Mouse (Mus musculus): ENCODE results near the gene Ddi1. TPM values are rescaled to one million over a fixed set of nuclear protein-coding genes. Genes with fewer than 3 reads are reported as not detected.
"Not testable (repeated sequence)": the region's sequence is repeated elsewhere in the genome, so short reads cannot be mapped to it uniquely, and the experiment has no call there.

Ddi1 gene
- total RNA-seq (2021), result not detected

DNA sequence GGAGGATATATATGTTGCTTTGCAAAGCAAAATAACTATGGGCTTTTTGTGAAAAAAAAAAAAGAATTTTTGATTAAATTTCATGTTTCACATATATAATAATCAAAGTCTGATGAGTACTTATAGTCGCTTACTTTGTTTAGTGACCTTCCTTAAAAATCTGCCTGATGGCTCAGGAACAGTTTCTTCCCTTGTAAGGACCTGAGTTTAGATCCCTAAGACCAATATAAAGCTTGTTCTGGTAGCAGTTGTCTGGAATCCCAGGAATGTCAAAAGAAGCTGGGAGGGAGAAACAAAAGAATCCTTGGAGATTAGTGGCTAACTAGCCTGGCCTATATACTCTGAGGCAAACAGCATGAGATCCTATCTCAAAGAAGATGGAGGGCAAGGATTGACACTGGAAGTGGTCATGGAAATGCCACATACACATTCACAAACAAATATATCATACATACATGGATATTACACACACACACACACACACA is at the start of gene Ddi1:
Ddi1 (minus strand) TSS at position 51 of the 485 bp plus-strand sequence.
- intact Hi-C loops (cut with DNase I), result no loop called here
- DNase-seq, result no peak

GRCm38 (mm10) chr9:6317114-6317513 is 47.5 kb upstream of the Ddi1 start:
- DNase-seq, result no peak
- intact Hi-C loops (cut with DNase I), result no loop called here

DNA sequence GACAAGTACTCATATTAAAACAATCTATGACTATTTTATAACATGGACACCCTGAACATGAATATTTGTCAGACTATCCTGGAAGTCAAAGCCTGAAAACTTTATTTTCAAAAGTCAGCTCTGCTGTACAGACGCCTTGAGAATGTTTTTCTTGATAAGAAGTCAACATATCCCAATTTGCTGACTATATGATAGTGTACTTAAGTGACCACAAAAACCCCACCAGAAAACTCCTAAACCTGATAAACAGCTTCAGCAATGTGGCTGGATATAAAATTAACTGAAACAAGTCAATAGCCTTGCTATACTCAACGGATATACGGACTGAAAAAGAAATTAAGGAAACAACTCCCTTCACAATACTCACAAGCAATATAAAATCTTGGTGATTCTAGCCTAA is 36.2 kb upstream of the Ddi1 start:
- intact Hi-C loops (cut with DNase I), result no loop called here
- no peak for DNase-seq

DNA sequence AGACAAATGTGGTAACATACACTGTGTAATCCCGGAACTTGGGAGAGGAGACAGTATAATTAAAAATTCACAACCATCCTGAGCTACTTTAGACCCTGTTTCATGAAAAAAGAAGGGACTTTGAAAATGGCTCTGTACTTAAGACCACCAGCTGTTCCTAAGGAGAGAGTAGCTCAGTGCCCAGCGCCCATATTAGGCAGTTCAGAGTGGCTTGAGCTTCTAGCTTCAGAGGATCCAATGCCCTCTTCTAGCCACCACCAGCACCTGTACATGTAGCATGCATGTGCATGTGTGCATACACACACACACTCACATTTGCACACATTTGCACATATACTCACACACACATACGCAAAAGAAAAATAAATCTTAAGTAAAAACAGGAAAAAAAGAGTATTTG is 34.9 kb upstream of the Ddi1 start:
- intact Hi-C loops (cut with DNase I), result no loop called here
- DNase-seq, result no peak

- no peak for DNase-seq
- intact Hi-C loops (cut with DNase I), result no loop called here
Observed at GRCm38 (mm10) chr9:6302050-6302449, 32.4 kb upstream of the Ddi1 start.

DNA sequence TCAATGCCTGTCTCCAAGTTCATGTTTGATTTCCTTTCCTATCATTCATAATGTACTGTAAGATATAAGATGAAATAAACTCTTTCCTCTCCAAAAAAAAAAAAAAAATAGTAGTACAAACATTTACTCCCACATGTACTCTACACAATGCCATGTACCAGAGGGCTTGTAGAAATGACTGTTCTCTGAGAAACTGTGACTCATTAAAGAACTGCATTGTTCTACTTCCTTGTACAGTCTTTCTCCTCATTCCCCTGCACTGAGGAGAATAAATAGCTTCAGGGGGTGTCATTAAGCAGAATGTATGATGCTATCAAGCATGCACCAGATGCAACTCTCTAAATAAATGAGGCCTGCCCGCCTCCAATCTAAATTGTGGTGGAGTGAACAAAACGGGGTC is 28.9 kb upstream of the Ddi1 start:
- no peak for DNase-seq
- intact Hi-C loops (cut with DNase I), result no loop called here

- DNase-seq, result no peak
- intact Hi-C loops (cut with DNase I), result no loop called here
Observed at GRCm38 (mm10) chr9:6289211-6289696, 19.6 kb upstream of the Ddi1 start.

DNA sequence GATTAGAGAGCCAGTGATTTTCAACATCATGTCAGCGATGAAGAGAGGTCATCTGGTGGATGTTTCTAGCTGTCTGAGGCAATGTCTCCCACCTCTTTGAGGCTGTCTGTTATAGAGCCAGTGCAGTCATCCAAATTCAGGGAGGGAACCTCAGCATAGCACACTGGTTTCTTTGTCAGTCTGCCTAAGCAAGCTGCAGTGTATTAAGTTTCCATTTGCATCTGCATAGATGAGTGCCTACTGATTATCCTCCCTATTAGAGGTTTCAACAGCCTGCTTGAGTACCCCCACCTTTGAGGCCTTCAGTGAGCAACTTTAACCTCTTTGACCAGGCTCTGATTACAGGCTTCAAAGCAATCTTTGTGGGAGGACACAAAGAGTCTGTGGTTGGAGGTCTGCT is 17.1 kb upstream of the Ddi1 start:
- intact Hi-C loops (cut with DNase I), result no loop called here
- no peak for DNase-seq

DNA sequence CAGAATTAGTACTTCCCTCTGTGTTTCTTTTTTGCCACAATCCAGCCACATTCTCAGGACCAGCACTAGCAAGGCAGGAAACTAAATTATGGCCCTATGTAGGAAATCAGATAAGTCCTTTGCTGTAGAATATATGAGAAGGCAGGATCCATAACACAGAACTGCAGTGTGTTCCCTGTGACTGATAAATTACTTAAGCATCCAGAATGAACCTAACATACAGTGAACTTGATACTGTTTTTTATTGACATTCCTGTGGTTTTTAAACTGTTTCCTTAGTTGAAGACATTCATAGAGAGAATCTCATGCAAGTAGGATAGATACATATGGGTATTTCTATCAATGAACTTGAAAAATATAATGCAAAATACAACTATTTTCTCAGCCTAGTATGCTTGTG is 7.9 kb upstream of the Ddi1 start:
- intact Hi-C loops (cut with DNase I), result no loop called here

DNA sequence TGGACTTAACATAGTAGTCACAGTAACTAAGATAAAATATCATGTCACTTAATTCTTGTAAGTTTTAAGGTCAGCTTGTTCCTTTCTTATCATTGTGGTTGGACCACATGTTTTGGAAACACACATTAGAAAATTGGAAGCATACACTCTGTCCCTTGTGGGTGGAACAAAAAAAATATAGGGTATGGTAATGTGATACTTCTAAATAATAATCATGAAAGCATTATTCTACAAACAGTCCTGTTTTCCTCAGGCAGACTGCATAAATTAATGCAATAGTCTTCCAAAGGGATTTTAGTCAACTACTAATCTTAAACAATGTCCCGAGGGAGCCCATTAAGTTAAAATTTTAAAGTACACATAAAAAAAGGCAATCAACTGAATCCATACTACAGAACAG is 6.7 kb upstream of the Ddi1 start:
- intact Hi-C loops (cut with DNase I), result no loop called here

More for the DNA sequence above, 7.9 kb upstream of the Ddi1 start:
- no peak for DNase-seq

DNA sequence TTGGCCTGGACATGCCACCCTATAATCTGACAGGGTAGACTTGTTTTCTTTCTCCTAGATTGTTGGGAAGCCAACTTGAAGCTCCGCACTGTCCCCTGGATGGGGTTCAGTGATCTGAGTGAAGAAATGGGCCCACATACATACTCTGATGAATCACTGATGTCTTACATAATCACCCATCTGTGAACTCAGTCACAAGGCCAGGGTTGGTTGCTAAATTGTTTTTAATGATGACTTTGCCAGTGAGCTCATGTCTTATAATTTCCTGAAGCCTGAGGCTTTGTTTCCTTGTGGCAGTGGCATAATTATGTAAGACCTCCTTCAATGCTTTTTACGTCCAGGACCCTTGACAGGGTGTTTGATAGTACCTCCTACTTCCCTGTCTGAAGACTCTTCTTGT is 4.8 kb downstream of the Ddi1 start:
- intact Hi-C loops (cut with DNase I), result no loop called here
- no peak for DNase-seq

More for the DNA sequence above, 6.7 kb upstream of the Ddi1 start:
- DNase-seq, result no peak

DNA sequence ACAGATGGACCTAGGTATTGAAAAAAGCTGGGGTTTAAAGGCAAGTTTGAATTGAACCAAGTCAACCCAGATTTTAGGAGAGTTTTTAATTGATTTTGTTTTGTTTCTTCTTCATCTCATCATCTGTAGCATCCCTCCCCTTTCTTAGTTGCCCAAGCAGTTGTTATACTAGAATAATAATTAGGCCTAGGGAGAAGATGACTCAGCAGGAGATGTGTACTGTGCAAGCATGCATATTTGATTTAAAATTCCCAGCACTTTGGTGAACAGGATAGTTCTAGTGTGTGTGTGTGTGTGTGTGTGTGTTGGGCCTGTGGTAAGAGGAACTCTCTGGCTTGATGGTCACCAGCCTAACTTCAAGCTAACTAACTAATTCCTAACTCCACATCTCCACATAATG is 12.6 kb downstream of the Ddi1 start:
- DNase-seq, result no peak
- intact Hi-C loops (cut with DNase I), result no loop called here

GRCm38 (mm10) chr9:6251990-6252389 is 17.7 kb downstream of the Ddi1 start:
- DNase-seq, result no peak

GRCm38 (mm10) chr9:6250320-6250719 is 19.3 kb downstream of the Ddi1 start:
- intact Hi-C loops (cut with DNase I), result no loop called here
- no peak for DNase-seq

More at GRCm38 (mm10) chr9:6251990-6252389, 17.7 kb downstream of the Ddi1 start:
- intact Hi-C loops (cut with DNase I), result no loop called here

GRCm38 (mm10) chr9:6235982-6236381 is 33.7 kb downstream of the Ddi1 start:
- intact Hi-C loops (cut with DNase I); DNase-seq: not testable (repeated sequence)

DNA sequence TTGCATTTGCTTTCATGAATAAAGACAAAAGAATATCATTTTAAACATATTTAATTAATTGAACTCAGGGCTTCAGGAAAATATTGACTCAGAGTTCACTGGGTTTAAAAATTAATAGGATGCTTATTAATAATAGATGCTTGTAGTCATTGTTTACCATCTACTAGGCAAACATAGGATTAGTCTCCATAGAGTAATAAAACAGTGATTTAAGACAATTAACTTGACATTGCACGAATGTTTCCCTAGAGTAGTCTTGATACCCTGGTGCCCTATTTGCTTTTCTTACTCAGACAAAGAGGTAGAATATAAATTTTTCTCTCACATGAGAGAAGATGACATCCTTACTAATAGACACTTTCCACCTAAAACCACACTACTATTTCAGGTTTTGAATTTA is 52.1 kb downstream of the Ddi1 start:
- DNase-seq, result no peak

DNA sequence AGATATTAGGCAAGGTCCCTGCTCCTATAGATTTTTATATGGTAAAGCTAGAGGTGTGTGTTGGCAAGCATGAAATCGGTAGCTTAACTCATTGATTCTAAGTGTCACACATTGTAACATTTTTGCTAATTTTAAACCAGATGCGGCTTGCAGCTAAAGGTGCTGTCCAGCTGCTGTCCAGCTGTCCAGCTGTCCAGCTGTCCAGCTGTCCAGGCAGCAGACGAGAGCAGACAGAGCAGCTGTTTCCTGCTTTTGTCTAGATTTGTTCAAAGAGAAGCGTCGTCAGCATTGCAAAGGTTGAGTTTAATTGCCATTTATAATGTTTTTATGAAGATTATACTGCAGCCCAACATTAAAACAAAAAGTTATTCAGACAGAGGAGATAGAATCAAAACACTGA is 56.8 kb downstream of the Ddi1 start:
- intact Hi-C loops (cut with DNase I), result no loop called here
- no peak for DNase-seq

More for the DNA sequence above, 52.1 kb downstream of the Ddi1 start:
- intact Hi-C loops (cut with DNase I), result no loop called here

Other genes with a start within 250 kb of the Ddi1 start
- gene Pdgfd, start 101.3 kb downstream of the Ddi1 start, total RNA-seq (2021), result 10 to 100 TPM in 1 of 2 experiments, 1 to 10 TPM in 1; 9.6 to 17.1 TPM